Mouse (Mus musculus) liver, embryonic 14 days (tissue): ENCODE results near the gene Nek9. TPM values are rescaled to one million over a fixed set of nuclear protein-coding genes. Genes with fewer than 3 reads are reported as not detected.

Source experiments
- polyA plus RNA-seq: library from polyadenylated mRNA; depleted of rRNA; stranded (reverse); fragments of >200 nt; gene quantifications from 2 replicates; pipeline ENCODE4 v1.2.3, GENCODE M21; 2012; rRNA removed

The Nek9 gene
- polyA plus RNA-seq: 8.3 and 9.8 TPM in 2 replicates

GRCm38 (mm10) chr12:85339243-85339729 lies at the start of gene Nek9:
TSS of gene Nek9 (minus strand) at chr12:85339362.

GRCm38 (mm10) chr12:85374561-85375272 lies 35.6 kb upstream of the Nek9 start, which contains the start of gene Tmed10:
TSS of gene Tmed10 (minus strand) at chr12:85374847.

DNA sequence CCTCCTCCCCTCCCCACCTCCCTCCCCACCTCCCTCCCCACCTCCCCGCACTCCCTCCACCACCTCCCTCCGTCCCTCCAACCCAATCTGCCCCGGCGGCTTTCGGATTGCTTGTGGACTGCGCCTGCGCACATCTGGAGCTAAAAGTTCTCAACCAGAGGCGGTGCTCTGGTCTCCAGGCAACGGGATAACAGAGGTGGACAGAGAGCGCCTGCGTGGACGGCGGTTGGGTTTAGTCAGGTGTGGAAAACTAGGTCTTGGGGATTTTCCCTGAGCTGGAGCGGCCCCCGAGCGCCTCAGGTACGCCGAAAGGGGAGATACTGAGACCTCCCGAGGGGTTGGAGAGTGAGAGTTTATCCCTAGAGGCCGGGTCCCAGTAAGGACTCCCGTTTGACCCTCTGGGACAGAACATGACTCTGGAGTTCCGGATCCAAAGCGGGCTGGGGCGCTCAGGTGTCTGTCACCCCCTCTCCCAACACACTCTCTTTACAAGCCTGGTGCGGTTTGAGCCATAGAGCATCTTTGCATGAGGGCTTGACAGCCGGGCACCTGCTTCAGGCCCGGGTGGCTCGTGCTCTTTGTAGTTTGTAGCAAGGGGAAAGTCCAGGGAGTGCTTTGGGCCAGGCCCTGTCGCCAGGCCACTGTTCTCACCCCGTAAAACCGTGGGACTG lies 50.5 kb downstream of the Nek9 start, which contains the start of gene Zc2hc1c:
Gene Zc2hc1c (plus strand): TSS at position 106 of the 671 bp plus-strand sequence.

DNA sequence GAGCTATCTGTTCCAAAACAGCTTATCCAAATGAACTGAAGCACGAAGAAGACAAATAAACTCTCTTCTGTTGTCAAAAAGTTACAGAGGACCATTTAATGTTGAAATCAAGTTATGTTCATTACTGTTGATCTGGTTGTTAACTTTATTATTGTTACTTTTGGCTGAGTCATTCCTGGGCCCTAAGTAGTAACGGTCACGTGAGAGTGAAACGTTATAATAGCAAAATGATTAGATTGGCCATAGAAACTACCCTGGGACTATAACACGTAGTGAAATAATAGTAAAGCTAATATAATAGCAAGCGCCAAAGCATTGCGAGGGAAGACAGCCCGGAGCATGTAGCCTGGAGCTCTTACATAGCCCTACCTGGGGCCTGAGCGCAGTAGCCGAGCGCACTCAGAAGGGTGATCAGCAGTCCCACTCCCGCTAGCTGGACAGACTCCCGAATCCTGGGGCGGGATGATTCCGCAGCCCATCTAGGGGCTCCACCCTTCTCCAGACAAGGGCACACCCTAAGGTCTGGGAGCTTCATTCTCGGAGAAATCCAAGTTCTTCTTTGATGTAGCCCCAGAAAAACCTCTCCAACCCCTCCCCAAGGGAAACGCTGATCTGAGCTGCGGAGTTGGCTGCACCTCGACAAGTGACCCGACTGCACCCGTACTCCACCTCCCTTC lies 51.2 kb downstream of the Nek9 start, which contains the start of gene Acyp1:
Gene Acyp1 (minus strand): TSS at position 630 of the 677 bp plus-strand sequence.

DNA sequence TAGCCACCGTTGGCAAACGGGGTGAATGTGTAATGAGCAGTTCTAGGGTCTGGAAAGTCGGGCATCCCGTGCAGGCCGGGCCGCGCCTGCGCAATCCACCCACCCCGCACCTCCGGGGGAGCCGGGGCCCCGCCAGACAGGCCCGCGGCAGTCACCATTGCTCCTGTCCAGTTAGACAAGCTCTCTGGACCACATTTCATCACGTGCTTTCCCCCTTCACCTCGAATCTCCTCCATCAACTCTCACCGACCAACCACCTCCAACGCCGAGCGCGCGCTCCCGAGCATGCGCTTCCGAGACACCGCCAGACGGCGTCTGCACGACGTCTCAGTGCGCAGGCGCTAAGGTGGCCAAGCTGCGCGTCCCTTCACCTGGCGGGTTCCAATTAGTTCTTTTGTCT lies 68.8 kb downstream of the Nek9 start, which contains the start of gene Mlh3:
Gene Mlh3 (minus strand): TSS at position 281 of the 400 bp plus-strand sequence.

Other genes starting within 250 kb of the Nek9 start
- 1.2 and 1.5 TPM in 2 replicates for gene Prox2, start 228.6 kb downstream of the Nek9 start, polyA plus RNA-seq
- gene Dlst, start 228.5 kb downstream of the Nek9 start, polyA plus RNA-seq: 75.3 and 82.3 TPM in 2 replicates
- 0.25 and 0.36 TPM in 2 replicates for gene Rps6kl1, start 188.1 kb downstream of the Nek9 start, polyA plus RNA-seq
- gene Pgf, start 161.6 kb downstream of the Nek9 start, polyA plus RNA-seq: 0.22 and 0.31 TPM in 2 replicates
- gene Eif2b2, start 119.9 kb downstream of the Nek9 start, polyA plus RNA-seq: 45.4 and 47.4 TPM in 2 replicates
- 2.0 TPM in 2 replicates for gene Mlh3, start 68.8 kb downstream of the Nek9 start, polyA plus RNA-seq
- 25.4 and 28.4 TPM in 2 replicates for gene Acyp1, start 50.9 kb downstream of the Nek9 start, polyA plus RNA-seq
- 0.03 and 0.05 TPM in 2 replicates for gene Zc2hc1c, start 50.8 kb downstream of the Nek9 start, polyA plus RNA-seq
- 62.8 and 72.6 TPM in 2 replicates for gene Tmed10, start 35.5 kb upstream of the Nek9 start, polyA plus RNA-seq
- gene Fos, start 134.5 kb upstream of the Nek9 start, polyA plus RNA-seq: 0.75 and 0.97 TPM in 2 replicates